Mouse (Mus musculus): Measurements from ENCODE around the gene Dnajc4.
A peak's percentile ranks its signal among the peaks of the same experiment; 100 is the strongest.
"Not testable (repeated sequence)": the region's sequence is repeated elsewhere in the genome, so short reads cannot be mapped to it uniquely, and the experiment has no call there.

The Dnajc4 gene

GRCm38 (mm10) chr19:6995255-6995991 lies 3.1 kb upstream of the Dnajc4 start:
- DNase-seq (ENCODE audit: low spot score), result no peak

GRCm38 (mm10) chr19:6994489-6994888 lies 2.1 kb upstream of the Dnajc4 start:
- DNase-seq (ENCODE audit: low spot score), result no peak

- no peak for DNase-seq (ENCODE audit: low spot score)
Observed at GRCm38 (mm10) chr19:6994002-6994401, 1.6 kb upstream of the Dnajc4 start.

GRCm38 (mm10) chr19:6993011-6993770 lies 819 bp upstream of the Dnajc4 start:
- DNase-seq (ENCODE audit: low spot score), result no peak

- not testable (repeated sequence) for DNase-seq (ENCODE audit: low spot score)
Observed at GRCm38 (mm10) chr19:6991166-6991565, 1.2 kb downstream of the Dnajc4 start.

GRCm38 (mm10) chr19:6990712-6991111 lies 1.7 kb downstream of the Dnajc4 start:
- DNase-seq (ENCODE audit: low spot score), result no peak

GRCm38 (mm10) chr19:6989251-6989650 lies 3.1 kb downstream of the Dnajc4 start:
- DNase-seq (ENCODE audit: low spot score), result no peak

GRCm38 (mm10) chr19:6987904-6988285 lies 4.5 kb downstream of the Dnajc4 start:
- DNase-seq (ENCODE audit: low spot score), result no peak

- DNase-seq (ENCODE audit: low spot score), result no peak
Observed at GRCm38 (mm10) chr19:6987061-6987903, 5.1 kb downstream of the Dnajc4 start, which contains the start of gene Vegfb. Gene Vegfb (minus strand): TSS chr19:6987651.

- no peak for DNase-seq (ENCODE audit: low spot score)
Observed at GRCm38 (mm10) chr19:6985951-6986708, 6.2 kb downstream of the Dnajc4 start.

- no peak for DNase-seq (ENCODE audit: low spot score)
Observed at GRCm38 (mm10) chr19:6985300-6985699, 7.1 kb downstream of the Dnajc4 start.

GRCm38 (mm10) chr19:6983621-6984020 lies 8.8 kb downstream of the Dnajc4 start:
- DNase-seq (ENCODE audit: low spot score), result no peak

GRCm38 (mm10) chr19:6981465-6981864 lies 10.9 kb downstream of the Dnajc4 start:
- no peak for DNase-seq (ENCODE audit: low spot score)

GRCm38 (mm10) chr19:6980381-6981093 lies 11.8 kb downstream of the Dnajc4 start, which contains the start of gene Fkbp2:
Gene Fkbp2 (minus strand): TSS chr19:6980501.
- peak; percentile 98 for DNase-seq (ENCODE audit: low spot score)

- DNase-seq (ENCODE audit: low spot score), result peak; percentile 94
Observed at GRCm38 (mm10) chr19:6979486-6980380, 12.6 kb downstream of the Dnajc4 start.

- no peak for DNase-seq (ENCODE audit: low spot score)
Observed at GRCm38 (mm10) chr19:6979001-6979479, 13.3 kb downstream of the Dnajc4 start.

GRCm38 (mm10) chr19:6978639-6978974 lies 13.8 kb downstream of the Dnajc4 start:
- DNase-seq (ENCODE audit: low spot score), result no peak

GRCm38 (mm10) chr19:6977759-6978638 lies 14.4 kb downstream of the Dnajc4 start:
- DNase-seq (ENCODE audit: low spot score), result no peak

Measured in layer of hippocampus, adult 9-10 months (tissue).